Mouse (Mus musculus): Measurements from ENCODE around the gene Gm7029.
A peak's percentile ranks its signal among the peaks of the same experiment; 100 is the strongest.
"Not testable (repeated sequence)": the region's sequence is repeated elsewhere in the genome, so short reads cannot be mapped to it uniquely, and the experiment has no call there.

The Gm7029 gene

GRCm38 (mm10) chr17:33891892-33892291 lies 18.3 kb downstream of the Gm7029 start:
- peak; percentile 25 to 31 for DNase-seq (ENCODE audit: low spot score in 2 of 2)

DNA sequence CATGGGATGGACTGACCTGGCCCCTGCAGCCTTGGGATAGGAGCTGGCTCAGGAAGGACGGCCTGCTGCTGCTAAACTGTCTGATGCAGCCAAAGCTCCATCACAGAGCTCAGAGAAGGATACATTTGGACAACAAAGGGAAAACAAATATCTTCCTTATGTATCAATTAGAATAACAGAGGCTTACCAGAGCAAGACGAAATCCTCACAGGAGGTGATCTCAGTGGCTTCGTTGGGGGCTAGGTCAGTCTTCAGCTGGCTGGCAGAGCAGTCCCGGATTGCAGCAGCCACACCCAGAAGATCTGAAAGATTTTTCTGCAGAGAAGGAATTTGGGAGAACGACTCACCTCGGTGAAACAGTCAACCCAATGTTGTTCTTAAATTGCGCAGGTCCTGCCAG lies 18.8 kb downstream of the Gm7029 start:
- no peak for DNase-seq (ENCODE audit: low spot score in 2 of 2)

GRCm38 (mm10) chr17:33893011-33893410 lies 19.4 kb downstream of the Gm7029 start:
- DNase-seq (ENCODE audit: low spot score in 2 of 2), result not testable (repeated sequence)

- peak in 1 of 2 experiments; percentile 60 for DNase-seq (ENCODE audit: low spot score in 2 of 2)
These were observed 23.6 kb downstream of the Gm7029 start for GRCm38 (mm10) chr17:33897114-33897794.

GRCm38 (mm10) chr17:33898193-33898592 lies 24.6 kb downstream of the Gm7029 start:
- not testable (repeated sequence) for DNase-seq (ENCODE audit: low spot score in 2 of 2)

- no peak for DNase-seq (ENCODE audit: low spot score in 2 of 2)
These were observed 26.0 kb downstream of the Gm7029 start for GRCm38 (mm10) chr17:33899642-33900041.

- no peak for DNase-seq (ENCODE audit: low spot score in 2 of 2)
These were observed 26.8 kb downstream of the Gm7029 start for GRCm38 (mm10) chr17:33900281-33900988.

GRCm38 (mm10) chr17:33900989-33901314 lies 27.3 kb downstream of the Gm7029 start:
- DNase-seq (ENCODE audit: low spot score in 2 of 2), result no peak

- DNase-seq (ENCODE audit: low spot score in 2 of 2), result no peak
These were observed 28.0 kb downstream of the Gm7029 start for GRCm38 (mm10) chr17:33901653-33902052.

GRCm38 (mm10) chr17:33902079-33902478 lies 28.4 kb downstream of the Gm7029 start:
- DNase-seq (ENCODE audit: low spot score in 2 of 2), result no peak

- no peak for DNase-seq (ENCODE audit: low spot score in 2 of 2)
These were observed 28.9 kb downstream of the Gm7029 start for GRCm38 (mm10) chr17:33902491-33902890.

- not testable (repeated sequence) for DNase-seq (ENCODE audit: low spot score in 2 of 2)
These were observed 30.4 kb downstream of the Gm7029 start for GRCm38 (mm10) chr17:33903911-33904651.

DNA sequence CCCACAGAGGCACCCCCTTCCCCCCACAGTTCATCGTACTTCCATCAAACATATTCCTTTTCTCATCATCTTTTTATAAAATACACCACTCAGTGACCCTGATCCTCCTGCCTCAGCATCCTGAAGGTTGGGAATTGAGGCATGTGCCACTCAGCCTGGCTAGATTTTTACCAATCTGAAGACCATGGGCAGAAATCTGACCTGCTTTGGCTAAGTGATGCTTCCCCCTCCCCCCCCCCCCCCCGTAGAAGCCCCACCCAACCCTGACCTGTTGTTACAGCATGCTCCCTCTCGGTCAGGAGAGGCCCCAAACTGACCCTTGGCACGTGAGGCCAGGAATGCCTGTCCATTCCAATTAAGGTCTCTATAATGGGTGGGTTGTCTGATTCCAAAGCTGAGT lies 31.2 kb downstream of the Gm7029 start, which contains the start of gene Platr17:
Platr17 (plus strand) TSS at position 301 of the 400 bp plus-strand sequence.
- DNase-seq (ENCODE audit: low spot score in 2 of 2), result not testable (repeated sequence)

GRCm38 (mm10) chr17:33908331-33909076 lies 34.9 kb downstream of the Gm7029 start:
- no peak for DNase-seq (ENCODE audit: low spot score in 2 of 2)

DNA sequence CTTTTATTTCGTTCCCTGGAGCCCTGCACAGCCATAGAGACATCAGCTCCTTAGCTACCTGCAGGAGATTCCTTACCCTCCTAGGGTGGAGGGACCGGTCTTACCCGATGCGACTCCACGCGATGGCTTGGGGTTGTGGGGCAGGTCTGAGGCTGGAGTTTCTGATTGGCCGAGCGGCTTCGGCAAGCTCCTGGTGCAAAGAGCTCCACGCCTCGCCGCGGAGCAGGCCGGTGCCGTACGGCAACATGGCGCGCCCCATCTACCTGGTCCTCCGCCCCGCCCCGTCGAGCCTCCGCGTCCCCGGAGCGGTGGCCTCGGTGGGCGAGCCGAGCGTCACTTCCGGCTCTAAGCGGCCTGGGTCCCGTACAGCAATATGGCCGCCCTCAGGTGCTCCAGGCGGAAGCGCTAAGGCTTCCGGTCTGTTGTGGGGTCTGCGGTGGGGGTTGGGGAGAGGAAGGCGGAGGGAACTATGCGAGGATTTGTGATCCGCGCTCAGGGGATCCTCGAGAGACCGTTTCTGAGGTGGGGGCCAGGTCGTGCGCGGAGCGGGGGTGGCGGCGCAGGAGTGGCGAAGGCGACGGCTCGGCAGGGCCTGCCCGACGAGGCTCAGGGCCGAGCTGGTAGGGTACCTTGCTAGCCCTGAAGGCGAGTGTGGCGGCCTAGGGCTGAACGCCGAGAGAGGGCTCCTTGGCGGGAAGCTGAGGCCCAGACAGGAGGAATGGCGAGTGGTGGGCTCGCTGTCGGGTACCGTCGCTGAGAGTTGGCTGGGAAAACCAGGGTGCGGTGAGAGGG lies 35.6 kb downstream of the Gm7029 start, which contains the start of gene Daxx:
Daxx (plus strand) TSS at position 338 of the 792 bp plus-strand sequence.
- DNase-seq (ENCODE audit: low spot score in 2 of 2), result peak; percentile 96 to 97

- peak in 1 of 2 experiments; percentile 31 for DNase-seq (ENCODE audit: low spot score in 2 of 2)
These were observed 36.2 kb downstream of the Gm7029 start for GRCm38 (mm10) chr17:33909869-33910250.

GRCm38 (mm10) chr17:33910346-33911051 lies 36.9 kb downstream of the Gm7029 start:
- no peak for DNase-seq (ENCODE audit: low spot score in 2 of 2)

- no peak for DNase-seq (ENCODE audit: low spot score in 2 of 2)
These were observed 37.6 kb downstream of the Gm7029 start for GRCm38 (mm10) chr17:33911052-33911812.

DNA sequence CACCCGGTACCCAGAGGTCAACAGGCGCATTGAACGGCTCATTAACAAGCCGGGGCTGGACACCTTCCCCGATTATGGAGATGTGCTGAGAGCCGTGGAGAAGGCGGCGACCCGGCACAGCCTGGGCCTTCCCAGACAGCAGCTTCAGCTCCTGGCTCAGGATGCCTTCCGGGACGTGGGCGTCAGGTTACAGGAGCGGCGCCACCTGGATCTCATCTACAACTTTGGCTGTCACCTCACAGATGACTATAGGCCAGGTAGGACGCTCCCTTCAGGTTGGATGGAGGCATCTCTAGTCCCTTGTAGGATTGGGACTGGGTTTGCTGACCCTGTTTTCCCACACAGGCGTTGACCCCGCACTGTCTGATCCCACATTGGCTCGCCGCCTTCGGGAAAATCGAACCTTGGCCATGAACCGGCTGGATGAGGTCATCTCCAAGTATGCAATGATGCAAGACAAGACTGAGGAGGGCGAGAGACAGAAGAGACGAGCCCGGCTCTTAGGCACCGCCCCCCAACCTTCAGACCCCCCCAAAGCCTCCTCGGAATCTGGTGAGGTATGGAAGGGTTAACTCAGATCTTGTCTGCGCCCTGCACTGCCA lies 38.3 kb downstream of the Gm7029 start:
- no peak for DNase-seq (ENCODE audit: low spot score in 2 of 2)

All from natural killer cell, adult 2 months (primary cell).